Comparison of ENCODE assay signal across 10 mouse cellular contexts in the genomic region with DNA sequence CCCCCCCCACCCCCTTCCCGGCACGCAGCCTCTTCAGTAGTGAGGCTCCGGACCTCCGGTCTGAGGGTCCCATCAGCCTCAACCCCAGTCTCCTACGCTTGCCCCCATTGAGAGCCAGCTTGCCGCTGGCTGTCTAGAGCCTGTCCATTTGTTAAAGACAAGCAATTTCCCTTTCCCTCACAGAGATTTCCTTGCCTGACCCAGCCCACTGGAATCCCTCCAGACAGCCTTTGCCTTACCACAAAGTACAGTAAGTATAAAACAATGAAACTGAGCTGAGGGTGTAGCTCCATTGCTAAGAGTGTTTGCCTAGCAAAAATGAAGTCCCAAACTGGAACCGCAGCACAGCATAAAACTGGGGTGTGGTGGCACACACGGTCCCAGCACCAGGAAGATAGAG.
DNase-seq lines count a peak whose midpoint lies in the region; ATAC-seq and TF ChIP-seq lines count a peak whose summit lies in the region.
"Had no signal": no experiment of that assay in that cellular context is flagged by ENCODE, and none has a peak within 500 bp of the region (broad histone marks: within the 10 kb centered on the region; RNA-seq: fewer than 3 reads in every experiment).

No protein-coding gene starts in this region.

- WGBS in embryonic facial prominence, embryonic 13.5 days, result 45% methylated on average over 8 of the region's 8 CpGs
- 58% methylated on average over 8 of the region's 8 CpGs for WGBS in limb, embryonic 15.5 days

- intact Hi-C loops in heart, postnatal 25 days (cut with DNase I), result loop anchor here (5.0 kb wide), 1 partner anchor 55 kb away; no protein-coding TSS in a partner anchor
- intact Hi-C loops in left cerebral cortex, postnatal 4 days (cut with DNase I), result no loop called here
- intact Hi-C loops in left cerebral cortex, adult 2 months (cut with DNase I), result no loop called here

- ATAC-seq in embryonic facial prominence, embryonic 13.5 days (ENCODE audit: insufficient number of reproducible peaks, insufficient read depth, low FRiP score, low TSS enrichment, low read depth), result no peak
- ATAC-seq in limb, embryonic 15.5 days (ENCODE audit: insufficient number of reproducible peaks, low FRiP score, low TSS enrichment, low read depth), result no peak

- no peak for TF ChIP-seq CTCF in left cerebral cortex, adult 2 months (IDR thresholded peaks at IDR 0.05)

- 0 out of 2 replicates have a peak, but pooled peaks cover 3% of the 10 kb centered on the region for H3K27me3 ChIP-seq in embryonic facial prominence, embryonic 13.5 days
- H3K27me3 ChIP-seq in limb, embryonic 15.5 days, result no peaks in the 10 kb centered on the region

- H3K4me1 ChIP-seq in embryonic facial prominence, embryonic 13.5 days, result peaks cover 21% of the 10 kb centered on the region
- peaks cover 20% of the 10 kb centered on the region for H3K4me1 ChIP-seq in limb, embryonic 15.5 days

- no peaks in the 10 kb centered on the region for H3K36me3 ChIP-seq in embryonic facial prominence, embryonic 13.5 days
- H3K36me3 ChIP-seq in limb, embryonic 15.5 days, result no peaks in the 10 kb centered on the region
- H3K36me3 ChIP-seq: G1E had no signal

- no peak overlapping the region for H3K4me2 ChIP-seq in embryonic facial prominence, embryonic 13.5 days
- 0 out of 2 replicates have a peak overlapping the region, but pooled peaks have one; percentile 22 for H3K4me2 ChIP-seq in limb, embryonic 15.5 days

- no peak overlapping the region for H3K9ac ChIP-seq in embryonic facial prominence, embryonic 13.5 days
- no peak overlapping the region for H3K9ac ChIP-seq in limb, embryonic 15.5 days

- DNase-seq in adipocyte (ENCODE audit: low spot score), result peak; percentile 86
- peak; percentile 35 for DNase-seq in heart, postnatal 25 days (ENCODE audit: low spot score)
- DNase-seq in left cerebral cortex, postnatal 4 days, result no peak
- no peak for DNase-seq in left cerebral cortex, adult 2 months (ENCODE audit: extremely low spot score in 1 of 2, low spot score in 2 of 2)
- no peak for DNase-seq in layer of hippocampus, adult 18-20 months (ENCODE audit: low spot score in 2 of 2)
- no peak for DNase-seq in T-cell, adult 2 months (ENCODE audit: low spot score)
- DNase-seq: cerebellum, adult 9-10 months had no signal

- H3K27ac ChIP-seq in embryonic facial prominence, embryonic 13.5 days, result peak overlapping the region; percentile 53
- 0 out of 2 replicates have a peak overlapping the region, but pooled peaks have one; percentile 43 for H3K27ac ChIP-seq in limb, embryonic 15.5 days
- H3K27ac ChIP-seq in left cerebral cortex, adult 2 months, result no peak overlapping the region

- no peak overlapping the region for H3K4me3 ChIP-seq in embryonic facial prominence, embryonic 13.5 days
- H3K4me3 ChIP-seq in limb, embryonic 15.5 days, result no peak overlapping the region
- no peak overlapping the region for H3K4me3 ChIP-seq in left cerebral cortex, adult 2 months

- no peaks in the 10 kb centered on the region for H3K9me3 ChIP-seq in embryonic facial prominence, embryonic 13.5 days
- no peaks in the 10 kb centered on the region for H3K9me3 ChIP-seq in limb, embryonic 15.5 days
- H3K9me3 ChIP-seq: G1E had no signal

Comparison
In these comparisons a context has a peak if more than half of its experiments do, and no peak if none do; other contexts are left out.
1. DNase-seq: peak in adipocyte (single experiment) and heart, postnatal 25 days (single experiment); none in left cerebral cortex, postnatal 4 days (single experiment), left cerebral cortex, adult 2 months (0 of 2), layer of hippocampus, adult 18-20 months (0 of 2) and T-cell, adult 2 months (single experiment).